Mouse (Mus musculus) bone marrow, adult 2 months (tissue): ENCODE data around the gene Myo1b. TPM values are rescaled to one million over a fixed set of nuclear protein-coding genes. Genes with fewer than 3 reads are reported as not detected.

Experiments used
- H3K27ac ChIP-seq: fragments of 200-500 bp; 2 replicates; pipeline ENCODE4 v1.5.1; 2012; ENCODE audit warnings: low read depth, mild to moderate bottlenecking, control low read depth, inconsistent platforms, low read length; ENCODE audit not compliant: control insufficient read depth, poor library complexity, insufficient read depth
- H3K4me1 ChIP-seq: fragments of 200-500 bp; 2 replicates; pipeline ENCODE4 v1.6.1; 2011; ENCODE audit warnings: low read length; ENCODE audit not compliant: control insufficient read depth, insufficient read depth
- H3K4me3 ChIP-seq: fragments of 200-500 bp; replicated peaks from 2 replicates; pipeline ENCODE3; 2011; ENCODE audit warnings: mild to moderate bottlenecking, low read depth, low read length, control low read depth; ENCODE audit not compliant: control insufficient read depth
- CTCF ChIP-seq: fragments of 200-500 bp; IDR thresholded peaks from 2 replicates; pipeline ENCODE4 v1.5.1; 2011; ENCODE audit warnings: low read length, control low read depth; ENCODE audit not compliant: control insufficient read depth, insufficient read depth
- POLR2A ChIP-seq: fragments of 200-500 bp; IDR thresholded peaks from 2 replicates; pipeline ENCODE4 v1.6.1; 2011; ENCODE audit warnings: low read depth, mild to moderate bottlenecking, control low read depth, low read length, borderline replicate concordance; ENCODE audit not compliant: control insufficient read depth
- WGBS: fragments of 180-500 bp; shearing (Covaris S2); methylation state at CpG from one replicate; pipeline ENCODE4 v1.1.7; 2018; 5-methylcytosine and 5-hydroxymethylcytosine counted together
- polyA plus RNA-seq: library from polyadenylated mRNA; stranded (reverse); fragments of >200 nt; gene quantifications from 2 replicates; pipeline ENCODE4 v1.2.4, GENCODE M21; 2011; ENCODE audit warnings: low replicate concordance; ENCODE audit not compliant: missing spikeins, insufficient read depth, insufficient read length

Myo1b gene
- polyA plus RNA-seq, 1 experiment, result 5.3 TPM

GRCm38 (mm10) chr1:51769815-51770503 is 145.9 kb downstream of the Myo1b start:
- WGBS, result 86% methylated on average over 12 of the region's 12 CpGs
- Histone ChIP-seq H3K4me1 (no peaks in the 10 kb centered on the region; the same call in 1 of the 2 replicates), H3K27ac (no peak overlapping the region), H3K4me3 (no peak overlapping the region)
- no peak for TF ChIP-seq CTCF
- no peak for TF ChIP-seq POLR2A

GRCm38 (mm10) chr1:51766271-51766670 is 149.6 kb downstream of the Myo1b start:
- H3K4me3 ChIP-seq, result no peak overlapping the region
- TF ChIP-seq POLR2A (no peak), CTCF (no peak)
- 88% methylated on average over 4 of the region's 4 CpGs for WGBS
- no peaks in the 10 kb centered on the region; the same call in 1 of the 2 replicates for H3K4me1 ChIP-seq
- H3K27ac ChIP-seq, result no peak overlapping the region

GRCm38 (mm10) chr1:51765156-51765555 is 150.7 kb downstream of the Myo1b start:
- H3K4me1 ChIP-seq, result no peaks in the 10 kb centered on the region; the same call in 1 of the 2 replicates
- TF ChIP-seq POLR2A (no peak), CTCF (no peak)
- WGBS, result 89% methylated on average over 5 of the region's 5 CpGs
- H3K4me3 ChIP-seq, result no peak overlapping the region
- no peak overlapping the region for H3K27ac ChIP-seq

- TF ChIP-seq POLR2A (no peak), CTCF (no peak)
Measured at GRCm38 (mm10) chr1:51759657-51760056, 156.2 kb downstream of the Myo1b start.

GRCm38 (mm10) chr1:51758326-51759109 is 157.4 kb downstream of the Myo1b start:
- H3K27ac ChIP-seq, result no peak overlapping the region
- TF ChIP-seq POLR2A (no peak), CTCF (no peak)
- no peak overlapping the region for H3K4me3 ChIP-seq
- H3K4me1 ChIP-seq, result no peaks in the 10 kb centered on the region
- WGBS, result 74% methylated on average over 15 of the region's 15 CpGs

More at GRCm38 (mm10) chr1:51759657-51760056, 156.2 kb downstream of the Myo1b start:
- WGBS, result 78% methylated on average over 6 of the region's 6 CpGs
- no peak overlapping the region for H3K27ac ChIP-seq
- H3K4me3 ChIP-seq, result no peak overlapping the region
- H3K4me1 ChIP-seq, result no peaks in the 10 kb centered on the region

GRCm38 (mm10) chr1:51753621-51754020 is 162.2 kb downstream of the Myo1b start:
- 85% methylated on average over 6 of the region's 6 CpGs for WGBS
- H3K27ac ChIP-seq, result no peak overlapping the region
- no peaks in the 10 kb centered on the region for H3K4me1 ChIP-seq
- no peak overlapping the region for H3K4me3 ChIP-seq
- TF ChIP-seq CTCF (no peak), POLR2A (no peak)

GRCm38 (mm10) chr1:51751006-51751405 is 164.9 kb downstream of the Myo1b start:
- no peak overlapping the region for H3K27ac ChIP-seq
- TF ChIP-seq CTCF (no peak), POLR2A (no peak)
- no peaks in the 10 kb centered on the region; the same call in 1 of the 2 replicates for H3K4me1 ChIP-seq
- no peak overlapping the region for H3K4me3 ChIP-seq
- 68% methylated on average over 10 of the region's 10 CpGs for WGBS

- H3K4me1 ChIP-seq, result no peaks in the 10 kb centered on the region; the same call in 1 of the 2 replicates
- 76% methylated on average over 2 of the region's 2 CpGs for WGBS
- no peak overlapping the region for H3K27ac ChIP-seq
- TF ChIP-seq CTCF (no peak), POLR2A (no peak)
- no peak overlapping the region for H3K4me3 ChIP-seq
Measured at GRCm38 (mm10) chr1:51748306-51748705, 167.6 kb downstream of the Myo1b start.
